Mouse (Mus musculus) ES-E14 (cell line): ENCODE data around the gene Tmbim4. TPM values are rescaled to one million over a fixed set of nuclear protein-coding genes. Genes with fewer than 3 reads are reported as not detected.

ENCODE experiments used
- DNase-seq: peaks from one replicate; pipeline ENCODE4 v3.0.0-alpha.2; 2013; ENCODE audit warnings: low read depth, low spot score
- H3K27ac ChIP-seq: 2 replicates; pipeline ENCODE4 v1.5.1; 2012; ENCODE audit warnings: low read depth, mild to moderate bottlenecking, low read length, moderate library complexity, mixed read lengths; ENCODE audit not compliant: poor library complexity, insufficient read depth, severe bottlenecking
- H3K36me3 ChIP-seq: 2 replicates; pipeline ENCODE4 v1.6.1; 2012; ENCODE audit warnings: mild to moderate bottlenecking, low read length, moderate library complexity, mixed read lengths; ENCODE audit not compliant: control insufficient read depth, poor library complexity, insufficient read depth, severe bottlenecking
- H3K4me1 ChIP-seq, 2 experiments: fragments of 150-350 bp in 1 of 2; sonication (generic) in 1 of 2; 2 replicates each; pipeline ENCODE4 v1.6.1; 2012; ENCODE audit warnings: low read length in 2 of 2, mild to moderate bottlenecking in 1 of 2, mixed read lengths in 1 of 2; ENCODE audit not compliant: control insufficient read depth in 2 of 2, insufficient read depth in 2 of 2, poor library complexity in 1 of 2
- H3K4me3 ChIP-seq, 2 experiments: fragments of 150-350 bp in 1 of 2; sonication (generic) in 1 of 2; 2 replicates each; pipeline ENCODE4 v1.5.1; 2012; ENCODE audit warnings: low read length in 2 of 2, low read depth in 1 of 2, mild to moderate bottlenecking in 1 of 2, mixed read lengths in 1 of 2; ENCODE audit not compliant: insufficient read depth in 1 of 2, poor library complexity in 1 of 2, severe bottlenecking in 1 of 2
- H3K9ac ChIP-seq: 2 replicates; pipeline ENCODE4 v1.6.1; 2012; ENCODE audit warnings: low read depth, mild to moderate bottlenecking, low read length, mixed read lengths; ENCODE audit not compliant: poor library complexity, insufficient read depth, severe bottlenecking
- H3K9me3 ChIP-seq: fragments of 150-350 bp; sonication (generic); 2 replicates; pipeline ENCODE4 v1.6.1; 2012; ENCODE audit warnings: low read depth, mild to moderate bottlenecking, low read length; ENCODE audit not compliant: control insufficient read depth, insufficient read depth
- CHD2 ChIP-seq: IDR thresholded peaks from 2 replicates; pipeline ENCODE4 v1.6.1; 2014; ENCODE audit warnings: mild to moderate bottlenecking, low read depth, low read length, inconsistent platforms
- HCFC1 ChIP-seq: IDR thresholded peaks from 2 replicates; pipeline ENCODE4 v1.6.1; 2012; ENCODE audit warnings: low read length, inconsistent platforms, borderline replicate concordance; ENCODE audit not compliant: insufficient read depth
- MAFK ChIP-seq: IDR thresholded peaks from 2 replicates; pipeline ENCODE4 v1.6.1; 2014; ENCODE audit warnings: mild to moderate bottlenecking, low read depth, low read length, inconsistent platforms; ENCODE audit not compliant: insufficient read depth
- ZC3H11A ChIP-seq: IDR thresholded peaks from 2 replicates; pipeline ENCODE4 v1.6.1; 2012; ENCODE audit warnings: low read depth, mild to moderate bottlenecking, inconsistent platforms, low read length, borderline replicate concordance
- ZNF384 ChIP-seq: IDR thresholded peaks from 2 replicates; pipeline ENCODE4 v1.6.1; 2012; ENCODE audit warnings: low read depth, low read length, inconsistent platforms
- in situ Hi-C, 2 experiments: fragments of 600-800 bp; cut with MboI; formaldehyde crosslinking; loops; one replicate each; pipeline ENCODE4 v1.15.1; 2025; ENCODE audit warnings: low sequenced_read_pairs in 2 of 2, inconsistent platforms in 1 of 2; ENCODE audit not compliant: unreplicated experiment in 2 of 2
- total RNA-seq: library from RNA; depleted of rRNA; stranded (reverse); fragments of 300-350 nt; gene quantifications from 2 replicates; pipeline ENCODE4 v1.2.3, GENCODE M21; 2012

Tmbim4 gene
- total RNA-seq, 1 experiment: 125 TPM

GRCm38 (mm10) chr10:120162840-120163239, 38.5 kb upstream of the Tmbim4 start:
- Histone ChIP-seq H3K9ac (peak overlapping the region; percentile 4; the same call in 1 of the 2 replicates), H3K27ac (peak overlapping the region; percentile 10; the same call in 1 of the 2 replicates), H3K4me1 (peaks cover 1 to 18% of the 10 kb centered on the region in 2 experiments; a peak in 3 of 4 replicates), H3K36me3 (no peaks in the 10 kb centered on the region), H3K4me3 (peak overlapping the region; percentile 2 to 30; a peak in 3 of 4 replicates), H3K9me3 (no peaks in the 10 kb centered on the region)
- TF ChIP-seq ZNF384: no peak
- TF ChIP-seq HCFC1: no peak
- TF ChIP-seq CHD2: no peak
- TF ChIP-seq ZC3H11A: no peak
- no peak for DNase-seq
- in situ Hi-C loops: no loop called here

- Histone ChIP-seq H3K36me3 (no peaks in the 10 kb centered on the region), H3K9ac (peak overlapping the region; percentile 5; the same call in 1 of the 2 replicates)
- in situ Hi-C loops: no loop called here
These were observed 37.9 kb upstream of the Tmbim4 start for GRCm38 (mm10) chr10:120163490-120163889.

DNA sequence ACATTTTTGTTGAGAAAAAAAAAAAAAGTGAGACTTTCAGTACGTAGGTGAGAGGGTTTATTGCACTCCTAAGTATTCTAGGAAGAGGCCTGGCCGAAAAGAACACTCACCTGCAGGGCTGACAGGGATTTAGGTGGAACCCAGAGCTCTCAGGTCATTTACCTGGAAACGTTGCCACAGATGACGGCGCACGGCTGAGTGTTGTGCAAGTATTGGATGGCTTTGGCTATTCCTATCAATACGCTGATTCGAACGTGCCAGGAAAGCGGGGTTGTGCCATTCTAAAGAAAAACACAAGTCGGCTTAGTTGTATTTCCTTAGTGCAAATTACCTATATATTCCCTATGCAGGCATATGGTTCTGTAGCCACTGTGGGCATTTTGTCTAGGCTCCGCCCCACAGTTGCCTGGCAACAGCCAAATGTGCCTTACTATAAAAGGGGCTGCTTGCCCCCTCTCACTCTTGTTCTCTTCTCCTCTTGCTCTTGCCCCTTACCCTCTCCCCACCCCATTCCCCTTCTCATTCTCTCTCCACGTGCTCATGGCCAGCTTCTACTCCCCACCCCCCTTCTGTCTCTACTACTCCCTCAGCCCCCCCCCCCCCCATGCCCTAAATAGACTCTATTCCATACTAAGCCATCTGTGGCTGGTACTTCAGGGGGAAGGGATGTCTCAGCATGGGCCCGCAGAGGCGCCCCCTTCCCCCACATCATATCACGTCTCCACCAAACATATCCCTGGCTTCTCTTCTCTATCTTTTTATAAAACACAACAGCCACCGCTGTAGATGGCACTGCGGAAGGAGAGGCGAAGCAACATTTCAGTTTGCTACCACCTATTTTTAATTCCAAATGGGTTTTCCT, 36.2 kb upstream of the Tmbim4 start:
- Histone ChIP-seq H3K4me1 (peaks cover 1 to 18% of the 10 kb centered on the region in 2 experiments; a peak in 3 of 4 replicates), H3K27ac (peak overlapping the region; percentile 70; the same call in 1 of the 2 replicates), H3K9ac (peak overlapping the region; percentile 67; the same call in 1 of the 2 replicates), H3K9me3 (no peaks in the 10 kb centered on the region), H3K36me3 (no peaks in the 10 kb centered on the region), H3K4me3 (peak overlapping the region in 1 of 2 experiments; percentile 60; a peak in 1 of 4 replicates)
- TF ChIP-seq MAFK (no peak), ZNF384 (no peak), ZC3H11A (no peak), HCFC1 (no peak), CHD2 (no peak)
- DNase-seq: no peak
- in situ Hi-C loops: no loop called here

More at GRCm38 (mm10) chr10:120163490-120163889, 37.9 kb upstream of the Tmbim4 start:
- Histone ChIP-seq H3K9me3 (no peaks in the 10 kb centered on the region), H3K27ac (peak overlapping the region; percentile 27; the same call in 1 of the 2 replicates), H3K4me3 (no peak overlapping the region), H3K4me1 (peaks cover 1 to 18% of the 10 kb centered on the region in 2 experiments; a peak in 3 of 4 replicates)
- DNase-seq: no peak
- no peak for TF ChIP-seq ZNF384
- no peak for TF ChIP-seq ZC3H11A
- no peak for TF ChIP-seq MAFK
- TF ChIP-seq CHD2: no peak
- TF ChIP-seq HCFC1: no peak

DNA sequence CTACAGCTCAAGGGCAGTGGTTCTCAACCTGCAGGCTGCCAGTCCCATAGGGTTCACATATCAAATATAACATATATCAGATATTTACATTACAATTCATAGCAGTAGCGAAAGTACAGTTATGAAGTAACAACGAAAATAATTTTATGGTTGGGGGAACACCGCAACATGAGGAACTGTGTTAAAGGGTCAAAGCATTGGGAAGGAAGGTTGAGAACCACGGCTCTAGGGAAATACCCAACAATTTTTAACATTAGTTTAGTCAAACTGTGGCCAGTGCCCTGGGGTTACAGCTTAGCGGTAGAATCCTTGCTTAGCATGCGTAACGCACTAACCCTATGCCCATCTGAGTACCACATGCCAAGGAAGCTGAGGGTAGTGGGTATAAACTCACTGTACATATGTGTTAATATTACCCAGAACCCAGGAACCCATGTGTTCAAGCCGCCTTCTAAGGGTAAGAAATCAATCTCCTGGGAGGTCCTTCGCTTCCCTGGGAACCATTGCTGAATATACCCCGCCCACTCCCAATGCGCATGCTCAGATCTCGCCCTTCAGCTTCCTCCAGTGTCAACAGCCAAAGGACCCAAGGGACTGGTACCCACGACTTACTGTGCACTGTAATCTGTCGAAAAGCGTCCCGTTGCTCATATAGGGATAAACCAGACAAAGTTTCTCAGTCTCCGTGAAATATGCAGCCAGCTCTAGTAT, 35.4 kb upstream of the Tmbim4 start:
- in situ Hi-C loops: no loop called here

More for the DNA sequence above, 35.4 kb upstream of the Tmbim4 start:
- Histone ChIP-seq H3K27ac (peak overlapping the region; percentile 70; the same call in 1 of the 2 replicates), H3K4me3 (peak overlapping the region; percentile 8 to 60; a peak in 2 of 4 replicates), H3K36me3 (no peaks in the 10 kb centered on the region), H3K9ac (peak overlapping the region; percentile 67; the same call in 1 of the 2 replicates), H3K9me3 (no peaks in the 10 kb centered on the region), H3K4me1 (peaks cover 6 to 18% of the 10 kb centered on the region in 2 experiments; a peak in 3 of 4 replicates)
- no peak for TF ChIP-seq MAFK
- no peak for TF ChIP-seq HCFC1
- TF ChIP-seq ZNF384: no peak
- TF ChIP-seq ZC3H11A: no peak
- TF ChIP-seq CHD2: no peak
- peak; percentile 92 for DNase-seq
